Mouse (Mus musculus) C2C12 (cell line): ENCODE measurements around the gene Itgb1. TPM values are rescaled to one million over a fixed set of nuclear protein-coding genes. Genes with fewer than 3 reads are reported as not detected.
A peak's percentile ranks its signal among the peaks of the same experiment; 100 is the strongest.

Source experiments
- H3K27me3 ChIP-seq: one replicate; pipeline ENCODE4 v1.6.1; 2011; ENCODE audit not compliant: control insufficient read depth, insufficient read depth, insufficient read length
- H3K36me3 ChIP-seq: one replicate; pipeline ENCODE4 v1.6.1; 2011; ENCODE audit not compliant: control insufficient read depth, insufficient read depth
- H3K4me3 ChIP-seq: one replicate; pipeline ENCODE4 v1.5.1; 2011; ENCODE audit warnings: mild to moderate bottlenecking, control low read depth; ENCODE audit not compliant: poor library complexity, insufficient read depth, severe bottlenecking
- H3K79me2 ChIP-seq: one replicate; pipeline ENCODE4 v1.6.1; 2011; ENCODE audit not compliant: control insufficient read depth, insufficient read depth
- H3K79me3 ChIP-seq: one replicate; pipeline ENCODE4 v1.6.1; 2011; ENCODE audit warnings: low read depth, control low read depth
- H3ac ChIP-seq: one replicate; pipeline ENCODE3; 2011; ENCODE audit warnings: low read depth; ENCODE audit not compliant: control insufficient read depth, insufficient read length
- CEBPB ChIP-seq: IDR thresholded peaks from one replicate; pipeline ENCODE4 v1.6.1; 2011; ENCODE audit warnings: low read depth, mild to moderate bottlenecking, control low read depth, moderate library complexity
- CTCF ChIP-seq: IDR thresholded peaks from one replicate; pipeline ENCODE4 v1.5.1; 2011; ENCODE audit not compliant: control insufficient read depth, insufficient read depth, insufficient read length
- FOSL1 ChIP-seq: IDR thresholded peaks from one replicate; pipeline ENCODE4 v1.8.0; 2011; ENCODE audit warnings: mild to moderate bottlenecking, low read length; ENCODE audit not compliant: poor library complexity, insufficient read depth, severe bottlenecking
- MAX ChIP-seq: IDR thresholded peaks from one replicate; pipeline ENCODE4 v1.6.1; 2011; ENCODE audit warnings: mild to moderate bottlenecking, control low read depth
- MYOD1 ChIP-seq: IDR thresholded peaks from one replicate; pipeline ENCODE4 v1.6.1; 2011; ENCODE audit warnings: low read depth; ENCODE audit not compliant: control insufficient read depth, insufficient read length
- MYOG ChIP-seq: IDR thresholded peaks from one replicate; pipeline ENCODE4 v1.6.1; 2011; ENCODE audit not compliant: control insufficient read depth, insufficient read length; ENCODE audit errors: extremely low read depth
- USF1 ChIP-seq: IDR thresholded peaks from one replicate; pipeline ENCODE4 v1.6.1; 2011; ENCODE audit warnings: low read depth, mild to moderate bottlenecking, control low read depth, moderate library complexity
- polyA plus RNA-seq: library from polyadenylated mRNA; unstranded; fragments of >200 nt; fragmentation: generic; extraction: Trizol; gene quantifications from one replicate; pipeline ENCODE4 v1.2.1, GENCODE M21; 2012; ENCODE audit warnings: missing spikeins

Itgb1 gene
- polyA plus RNA-seq, 1 experiment, result 184 TPM

GRCm38 (mm10) chr8:128663106-128663505 is 22.3 kb upstream of the Itgb1 start:
- no peaks in the 10 kb centered on the region for H3K27me3 ChIP-seq
- H3K36me3 ChIP-seq, result no peaks in the 10 kb centered on the region
- H3K79me3 ChIP-seq, result no peaks in the 10 kb centered on the region
- no peak for TF ChIP-seq CTCF
- no peak for TF ChIP-seq CEBPB
- TF ChIP-seq USF1, result no peak
- no peak for TF ChIP-seq MAX
- TF ChIP-seq MYOD1, result no peak
- H3K4me3 ChIP-seq, result no peak overlapping the region
- H3ac ChIP-seq, result no peak overlapping the region
- no peaks in the 10 kb centered on the region for H3K79me2 ChIP-seq

DNA sequence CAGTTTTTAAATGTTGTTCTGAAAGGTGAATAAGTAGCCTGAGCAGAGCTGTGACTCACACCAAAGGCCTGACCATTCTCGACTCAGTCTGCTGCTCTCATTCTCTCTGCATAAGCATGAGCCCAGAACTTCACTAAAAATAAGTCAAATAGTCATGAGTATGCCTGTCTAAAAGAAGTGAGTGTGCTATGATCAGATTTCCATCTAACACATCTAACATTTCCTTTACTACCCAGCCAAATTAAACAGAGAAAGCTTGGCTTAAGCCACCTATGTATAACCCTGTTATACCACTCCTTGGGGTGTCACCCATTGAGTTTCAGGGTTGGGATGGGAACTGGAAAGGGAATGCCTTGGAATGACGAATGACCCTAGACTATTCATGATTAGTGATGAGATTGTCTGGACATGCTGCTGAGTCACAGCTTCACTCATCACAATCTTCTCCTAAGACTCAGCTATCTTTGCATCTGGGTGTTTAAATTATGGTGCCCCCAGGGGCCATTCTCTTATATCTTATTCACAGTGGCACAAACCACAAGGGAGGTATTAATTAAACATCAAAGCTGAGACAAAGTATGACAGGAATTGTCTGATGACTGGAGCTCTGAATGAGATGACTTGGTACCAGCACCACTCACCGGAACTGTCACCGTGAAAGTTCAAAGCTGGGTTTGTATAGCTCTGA is 18.7 kb upstream of the Itgb1 start:
- Histone ChIP-seq H3K36me3 (no peaks in the 10 kb centered on the region), H3K27me3 (no peaks in the 10 kb centered on the region), H3ac (no peak overlapping the region), H3K79me2 (no peaks in the 10 kb centered on the region), H3K4me3 (no peak overlapping the region), H3K79me3 (no peaks in the 10 kb centered on the region)
- TF ChIP-seq CEBPB (no peak), MYOD1 (peak; percentile 42), MYOG (no peak), FOSL1 (peak; percentile 92), USF1 (no peak), MAX (peak; percentile 62)

GRCm38 (mm10) chr8:128671813-128672212 is 13.6 kb upstream of the Itgb1 start:
- no peaks in the 10 kb centered on the region for H3K36me3 ChIP-seq
- no peaks in the 10 kb centered on the region for H3K79me3 ChIP-seq
- no peaks in the 10 kb centered on the region for H3K27me3 ChIP-seq
- H3ac ChIP-seq, result no peak overlapping the region
- H3K79me2 ChIP-seq, result no peaks in the 10 kb centered on the region
- no peak overlapping the region for H3K4me3 ChIP-seq
- TF ChIP-seq MAX (no peak), MYOD1 (no peak), CTCF (no peak), CEBPB (no peak), MYOG (no peak), USF1 (no peak), FOSL1 (no peak)

DNA sequence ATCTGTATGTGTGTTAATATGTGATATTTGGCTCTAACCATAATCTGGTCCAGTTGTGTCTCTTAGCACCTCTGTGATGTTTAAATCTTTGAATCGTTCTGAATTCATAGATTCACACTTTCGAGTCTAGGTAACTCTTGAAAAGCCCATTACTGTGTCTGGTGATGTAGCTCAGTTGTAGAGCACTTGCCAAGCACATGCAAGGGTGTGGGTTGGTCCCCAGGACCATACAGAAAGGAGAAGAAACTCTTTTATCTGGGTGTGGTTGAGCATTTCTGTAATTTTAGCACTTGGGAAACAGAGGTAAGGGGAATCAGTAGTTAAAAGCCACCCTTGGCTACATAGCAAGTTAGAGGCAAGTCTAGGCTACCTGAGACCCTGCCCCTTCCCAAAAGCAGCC is 13.0 kb upstream of the Itgb1 start:
- Histone ChIP-seq H3K79me3 (no peaks in the 10 kb centered on the region), H3K4me3 (no peak overlapping the region), H3K36me3 (no peaks in the 10 kb centered on the region), H3ac (no peak overlapping the region), H3K27me3 (no peaks in the 10 kb centered on the region), H3K79me2 (no peaks in the 10 kb centered on the region)
- TF ChIP-seq FOSL1 (no peak), CTCF (no peak), USF1 (no peak), CEBPB (no peak), MAX (no peak), MYOD1 (no peak), MYOG (no peak)

- no peak for TF ChIP-seq FOSL1
- no peak for TF ChIP-seq MYOD1
- no peak for TF ChIP-seq USF1
- no peak for TF ChIP-seq CTCF
- no peak for TF ChIP-seq MYOG
- no peak for TF ChIP-seq CEBPB
- TF ChIP-seq MAX, result no peak
- no peaks in the 10 kb centered on the region for H3K79me3 ChIP-seq
- no peak overlapping the region for H3ac ChIP-seq
- no peaks in the 10 kb centered on the region for H3K36me3 ChIP-seq
- H3K27me3 ChIP-seq, result no peaks in the 10 kb centered on the region
- no peak overlapping the region for H3K4me3 ChIP-seq
- H3K79me2 ChIP-seq, result no peaks in the 10 kb centered on the region
These were observed 12.5 kb upstream of the Itgb1 start for GRCm38 (mm10) chr8:128672950-128673349.

DNA sequence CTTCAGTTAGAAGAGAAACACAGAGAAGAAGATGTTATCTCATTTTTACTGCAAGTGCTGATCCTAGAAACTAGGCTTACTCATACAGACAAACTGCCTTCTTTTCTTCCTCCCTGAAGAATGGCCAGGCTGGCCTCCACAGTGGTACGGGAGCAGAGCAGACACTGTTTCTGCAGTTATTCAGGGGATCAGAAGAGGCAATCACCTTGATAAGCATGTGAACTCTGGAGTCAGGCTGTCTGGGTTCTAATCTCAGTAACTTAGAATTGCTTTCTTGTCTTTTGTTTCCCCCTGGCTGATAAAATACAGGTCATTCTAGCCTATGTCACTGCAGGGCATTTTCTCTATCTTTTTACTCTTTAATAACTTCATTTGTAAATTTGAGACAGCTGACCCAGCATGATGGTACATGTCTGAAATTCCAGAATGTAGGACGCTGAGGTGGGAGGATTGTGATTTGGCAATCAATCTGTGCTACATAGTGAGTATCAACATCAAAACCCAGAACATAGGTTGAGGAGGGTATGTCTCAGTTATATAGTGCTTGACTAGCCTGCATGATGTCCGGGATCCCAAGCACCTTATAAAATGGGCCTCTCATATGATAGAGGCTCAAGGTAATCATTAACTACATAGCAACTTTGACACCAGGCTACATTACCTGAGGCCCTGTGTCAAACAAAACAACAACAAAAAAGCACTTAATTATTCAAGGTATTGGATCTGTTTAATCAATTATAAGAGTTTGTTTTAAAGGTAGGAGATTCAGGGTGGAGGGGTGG is 9.4 kb upstream of the Itgb1 start:
- Histone ChIP-seq H3K79me3 (no peaks in the 10 kb centered on the region), H3K27me3 (no peaks in the 10 kb centered on the region), H3ac (no peak overlapping the region), H3K4me3 (no peak overlapping the region), H3K36me3 (no peaks in the 10 kb centered on the region), H3K79me2 (no peaks in the 10 kb centered on the region)
- no peak for TF ChIP-seq CEBPB
- TF ChIP-seq MAX, result no peak
- no peak for TF ChIP-seq USF1
